Mouse (Mus musculus): ENCODE measurements around the gene Ch25h. TPM values are rescaled to one million over a fixed set of nuclear protein-coding genes. Genes with fewer than 3 reads are reported as not detected.

Gene Ch25h
- polyA plus RNA-seq, 1 experiment from 2014 or later: not detected

GRCm38 (mm10) chr19:34441979-34442378, 33.0 kb downstream of the Ch25h start:
- DNase-seq (ENCODE audit: low read depth, low spot score) (no peak), ATAC-seq (no peak)

GRCm38 (mm10) chr19:34435197-34435611, 39.8 kb downstream of the Ch25h start:
- ATAC-seq (no peak), DNase-seq (ENCODE audit: low read depth, low spot score) (no peak)
- H3K27me3 ChIP-seq: peaks cover 25% of the 10 kb centered on the region
- POLR2A ChIA-PET: no interaction called here
- TF ChIP-seq CTCF (IDR thresholded peaks at IDR 0.05): no peak
- in situ Hi-C loops (cut with MboI; ENCODE audit: low pct_unique_long_range_greater_than_20kb): no loop called here
- CTCF ChIA-PET: interaction anchor here (1.4 kb wide), 2 partner anchors 10 to 60 kb away, joined by 3 read pairs; no protein-coding TSS in a partner anchor

More at GRCm38 (mm10) chr19:34441979-34442378, 33.0 kb downstream of the Ch25h start:
- peaks cover 11% of the 10 kb centered on the region for H3K27me3 ChIP-seq
- TF ChIP-seq CTCF (IDR thresholded peaks at IDR 0.05): no peak
- POLR2A ChIA-PET: no interaction called here
- CTCF ChIA-PET: interaction anchor here (1.7 to 1.9 kb wide), 2 partner anchors 10 to 16 kb away, joined by 3 to 5 read pairs; no protein-coding TSS in a partner anchor
- in situ Hi-C loops (cut with MboI; ENCODE audit: low pct_unique_long_range_greater_than_20kb): no loop called here

GRCm38 (mm10) chr19:34431314-34431713, 43.6 kb downstream of the Ch25h start:
- peaks cover 7% of the 10 kb centered on the region for H3K27me3 ChIP-seq
- DNase-seq (ENCODE audit: low read depth, low spot score) (no peak), ATAC-seq (no peak)
- ChIA-PET POLR2A (no interaction called here), CTCF (interaction anchor here (1.4 kb wide), 1 partner anchor 9 kb away, joined by 4 read pairs; no protein-coding TSS in a partner anchor)
- in situ Hi-C loops (cut with MboI; ENCODE audit: low pct_unique_long_range_greater_than_20kb): no loop called here
- no peak for TF ChIP-seq CTCF (IDR thresholded peaks at IDR 0.05)

GRCm38 (mm10) chr19:34423783-34424335, 51.1 kb downstream of the Ch25h start:
- ChIA-PET POLR2A (no interaction called here), CTCF (interaction anchor here (1.0 kb wide), 1 partner anchor 16 kb away, joined by 3 read pairs; no protein-coding TSS in a partner anchor)

More at GRCm38 (mm10) chr19:34423783-34424335, 51.1 kb downstream of the Ch25h start:
- ATAC-seq (peak; percentile 61), DNase-seq (ENCODE audit: low read depth, low spot score) (peak; percentile 42)
- peaks cover 10% of the 10 kb centered on the region for H3K27me3 ChIP-seq
- TF ChIP-seq CTCF (IDR thresholded peaks at IDR 0.05): no peak
- in situ Hi-C loops (cut with MboI; ENCODE audit: low pct_unique_long_range_greater_than_20kb): no loop called here

Other genes with a start within 250 kb of the Ch25h start
- 787 TPM for gene Acta2, start 219.6 kb downstream of the Ch25h start, polyA plus RNA-seq (2021)
- gene Fas, start 184.5 kb downstream of the Ch25h start, polyA plus RNA-seq (2021): 21.0 TPM
- gene Lipa, start 52.3 kb upstream of the Ch25h start, polyA plus RNA-seq (2021): 85.1 TPM
- gene Ifit2, start 75.5 kb upstream of the Ch25h start, polyA plus RNA-seq (2021): 26.0 TPM
- 29.7 TPM for gene Ifit3, start 108.4 kb upstream of the Ch25h start, polyA plus RNA-seq (2021)
- gene Ifit1bl1, start 126.8 kb upstream of the Ch25h start, polyA plus RNA-seq (2021): 0.41 TPM
- gene Ifit3b, start 132.8 kb upstream of the Ch25h start, polyA plus RNA-seq (2021): 9.5 TPM
- 0.24 TPM for gene Ifit1bl2, start 165.6 kb upstream of the Ch25h start, polyA plus RNA-seq (2021)
- 2.3 TPM for gene Ifit1, start 165.7 kb upstream of the Ch25h start, polyA plus RNA-seq (2021)